Mouse (Mus musculus) thymus, postnatal 0 days (tissue): ENCODE data around the gene Grk5. TPM values are rescaled to one million over a fixed set of nuclear protein-coding genes. Genes with fewer than 3 reads are reported as not detected.

Experiments used
- DNase-seq: peaks from one replicate; pipeline ENCODE4 v3.0.0-alpha.2; 2015; ENCODE audit warnings: low spot score
- polyA plus RNA-seq: library from polyadenylated mRNA; unstranded; fragments of >200 nt; fragmentation: Nextera tagmentation; extraction: Ambion mirVana; gene quantifications from 2 replicates; pipeline ENCODE4 v1.2.1, GENCODE M21; 2015

Gene Grk5
- polyA plus RNA-seq, 1 experiment from 2014 or later, result 2.8 TPM

- no peak for DNase-seq
Observed at GRCm38 (mm10) chr19:60972281-60973015, 82.9 kb downstream of the Grk5 start.

GRCm38 (mm10) chr19:60973508-60973907 is 84.0 kb downstream of the Grk5 start:
- no peak for DNase-seq

- DNase-seq, result no peak
Observed at GRCm38 (mm10) chr19:60979581-60979980, 90.0 kb downstream of the Grk5 start.

GRCm38 (mm10) chr19:60981391-60981790 is 91.8 kb downstream of the Grk5 start:
- no peak for DNase-seq

- no peak for DNase-seq
Observed at GRCm38 (mm10) chr19:60981894-60982293, 92.3 kb downstream of the Grk5 start.

- DNase-seq, result no peak
Observed at GRCm38 (mm10) chr19:60989766-60990165, 100.2 kb downstream of the Grk5 start.

- no peak for DNase-seq
Observed at GRCm38 (mm10) chr19:60994214-60994613, 104.7 kb downstream of the Grk5 start.

GRCm38 (mm10) chr19:60994845-60995244 is 105.3 kb downstream of the Grk5 start:
- no peak for DNase-seq

- DNase-seq, result no peak
Observed at GRCm38 (mm10) chr19:60997784-60998183, 108.2 kb downstream of the Grk5 start.

GRCm38 (mm10) chr19:60999652-61000051 is 110.1 kb downstream of the Grk5 start:
- no peak for DNase-seq

GRCm38 (mm10) chr19:61000958-61001357 is 111.4 kb downstream of the Grk5 start:
- no peak for DNase-seq

GRCm38 (mm10) chr19:61009266-61009665 is 119.7 kb downstream of the Grk5 start:
- no peak for DNase-seq

- no peak for DNase-seq
Observed at GRCm38 (mm10) chr19:61017477-61018266, 128.1 kb downstream of the Grk5 start.

- no peak for DNase-seq
Observed at GRCm38 (mm10) chr19:61021502-61021901, 132.0 kb downstream of the Grk5 start.

- no peak for DNase-seq
Observed at GRCm38 (mm10) chr19:61021939-61022566, 132.5 kb downstream of the Grk5 start.

GRCm38 (mm10) chr19:61031570-61031969 is 142.0 kb downstream of the Grk5 start:
- no peak for DNase-seq

GRCm38 (mm10) chr19:61039151-61039550 is 149.6 kb downstream of the Grk5 start:
- DNase-seq, result no peak

- no peak for DNase-seq
Observed at GRCm38 (mm10) chr19:61048646-61049045, 159.1 kb downstream of the Grk5 start.

- DNase-seq, result no peak
Observed at GRCm38 (mm10) chr19:61049413-61049812, 159.9 kb downstream of the Grk5 start.

- DNase-seq, result no peak
Observed at GRCm38 (mm10) chr19:61051151-61051550, 161.6 kb downstream of the Grk5 start.

- DNase-seq, result no peak
Observed at GRCm38 (mm10) chr19:61052008-61052407, 162.5 kb downstream of the Grk5 start.

GRCm38 (mm10) chr19:61052786-61053185 is 163.2 kb downstream of the Grk5 start:
- no peak for DNase-seq
